Mouse (Mus musculus) lung, adult 2 months (tissue): ENCODE data around the gene Irgm2.

Source experiments
- CTCF ChIP-seq: fragments of 200-500 bp; IDR thresholded peaks from 2 replicates; pipeline ENCODE4 v1.5.1; 2011; ENCODE audit warnings: mild to moderate bottlenecking, low read length, control low read depth; ENCODE audit not compliant: insufficient read depth
- POLR2A ChIP-seq: fragments of 200-500 bp; IDR thresholded peaks from 2 replicates; pipeline ENCODE4 v1.6.1; 2011; ENCODE audit warnings: low read depth, mild to moderate bottlenecking, control low read depth, low read length, borderline replicate concordance; ENCODE audit errors: extremely low read depth

DNA sequence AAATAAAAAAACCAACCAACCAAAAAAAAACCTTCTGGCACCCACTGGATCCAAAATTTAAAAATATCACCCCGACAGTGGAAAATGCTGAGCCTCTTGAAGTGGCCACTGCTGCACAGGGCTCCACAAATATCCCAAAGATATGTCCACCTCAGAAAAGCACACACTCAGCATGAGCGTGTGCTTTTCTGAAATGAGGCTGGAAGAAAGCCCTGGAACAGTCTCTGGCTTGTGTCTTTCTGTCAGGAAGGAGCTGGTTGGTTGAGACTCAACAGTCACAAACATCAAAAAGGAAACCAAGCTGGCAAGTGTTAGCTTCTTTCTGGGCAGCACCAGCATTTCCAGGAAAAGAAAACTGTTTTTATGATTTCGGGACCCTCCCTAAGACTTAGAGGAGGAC is 6.1 kb upstream of the Irgm2 start:
- TF ChIP-seq CTCF (no peak), POLR2A (no peak)
